ENCODE assay signal across 8 mouse cellular contexts in genomic region chr1:36634940-36635339, GRCm38 (mm10). TPM values are rescaled to one million over a fixed set of nuclear protein-coding genes. Genes with fewer than 3 reads are reported as not detected.
DNase-seq lines count a peak whose midpoint lies in the region; ATAC-seq and TF ChIP-seq lines count a peak whose summit lies in the region.

No protein-coding gene starts in this region.

- H3K4me3 ChIP-seq in hindbrain, postnatal 0 days (ENCODE audit: low read length), result no peak overlapping the region
- no peak overlapping the region for H3K4me3 ChIP-seq in left cerebral cortex, adult 2 months

- ATAC-seq in hindbrain, postnatal 0 days, result peak; percentile 58; the same call in 1 of the 2 replicates

- H3K9me3 ChIP-seq in hindbrain, postnatal 0 days (ENCODE audit: low read length), result no peaks in the 10 kb centered on the region

- intact Hi-C loops in left cerebral cortex, adult 2 months (cut with DNase I), result loop anchor here (1.0 kb wide), 1 partner anchor 88 kb away; the partner anchor contains the start of gene Ankrd39

- no peak overlapping the region for H3K27ac ChIP-seq in hindbrain, postnatal 0 days
- peak overlapping the region; percentile 53 for H3K27ac ChIP-seq in left cerebral cortex, adult 2 months

- H3K27me3 ChIP-seq in hindbrain, postnatal 0 days (ENCODE audit: insufficient read depth, low read length), result no peaks in the 10 kb centered on the region

- 19% methylated on average over 5 of the region's 5 CpGs for WGBS in hindbrain, postnatal 0 days

- no peak overlapping the region for H3K9ac ChIP-seq in hindbrain, postnatal 0 days (replicated peaks; ENCODE audit: low read length)

- H3K4me1 ChIP-seq in hindbrain, postnatal 0 days (ENCODE audit: insufficient read depth, low read length), result 0 out of 2 replicates have a peak, but pooled peaks cover 8% of the 10 kb centered on the region

- DNase-seq in T-cell, adult 2 months (ENCODE audit: low spot score), result peak; percentile 53
- DNase-seq in cerebellum, postnatal 14 days, result peak; percentile 84
- DNase-seq in gastrocnemius, adult 8-10 months (ENCODE audit: low spot score in 2 of 2), result peak; percentile 17 to 50
- peak; percentile 77 for DNase-seq in hindbrain, postnatal 0 days (ENCODE audit: low spot score)
- peak; percentile 65 to 66 for DNase-seq in left cerebral cortex, adult 2 months (ENCODE audit: extremely low spot score in 1 of 2, low spot score in 2 of 2)
- peak; percentile 64 for DNase-seq in mesoderm, embryonic 11.5 days (ENCODE audit: low read depth, low spot score)
- peak; percentile 34 to 39 for DNase-seq in right cerebral cortex, postnatal 36 days (ENCODE audit: low spot score in 2 of 2)
- DNase-seq in c-Kit-positive CD71-positive TER-119-positive erythroid progenitor cells, embryonic 14.5 days (ENCODE audit: low spot score), result no peak

- peak; percentile 96 for TF ChIP-seq CTCF in hindbrain, postnatal 0 days (IDR thresholded peaks at IDR 0.05; ENCODE audit: low read depth)
- TF ChIP-seq CTCF in left cerebral cortex, adult 2 months (IDR thresholded peaks at IDR 0.05), result peak; percentile 91

- no peaks in the 10 kb centered on the region for H3K36me3 ChIP-seq in hindbrain, postnatal 0 days (ENCODE audit: insufficient read depth, low read length)

- H3K4me2 ChIP-seq in hindbrain, postnatal 0 days (ENCODE audit: low read depth, low read length), result no peak overlapping the region

RNA-seq across cellular contexts. Expression of gene Fam178b, which starts 48.0 kb away (rescaled TPM):
- under 1 TPM in 1 of 4 experiments, not detected in 3; 0.46 TPM for total RNA-seq in gastrocnemius, adult 8-10 months (2022)
- total RNA-seq in hindbrain, postnatal 0 days (2014; rRNA removed), result not detected in 2 replicates
- polyA plus RNA-seq in hindbrain, postnatal 0 days (2015; fragmentation: Nextera tagmentation; extraction: Ambion mirVana), result 0.21 and 0.41 TPM in 2 replicates
- total RNA-seq in left cerebral cortex, adult 2 months (2021), result under 1 TPM in 1 of 2 experiments, not detected in 1; 0.40 TPM

RNA-seq across cellular contexts. Expression of gene Cox5b, which starts 56.3 kb away (rescaled TPM):
- total RNA-seq in gastrocnemius, adult 8-10 months (2022), result 1,000 to 10,000 TPM in 1 of 4 experiments, 100 to 1,000 TPM in 3; 864 to 1,112 (median 950) TPM
- 346 and 404 TPM in 2 replicates for total RNA-seq in hindbrain, postnatal 0 days (2014; rRNA removed)
- 977 and 1,021 TPM in 2 replicates for polyA plus RNA-seq in hindbrain, postnatal 0 days (2015; fragmentation: Nextera tagmentation; extraction: Ambion mirVana)
- total RNA-seq in left cerebral cortex, adult 2 months (2021), result 100 to 1,000 TPM; 533 to 600 TPM
